Mouse (Mus musculus) MEL (cell line): ENCODE measurements around the gene Map7d1. TPM values are rescaled to one million over a fixed set of nuclear protein-coding genes. Genes with fewer than 3 reads are reported as not detected.

ENCODE experiments used
- DNase-seq: peaks from one replicate; pipeline ENCODE4 v3.0.0; 2011; ENCODE audit warnings: low read depth, low spot score
- H3K27ac ChIP-seq: 2 replicates; pipeline ENCODE4 v1.5.1; 2012; ENCODE audit warnings: low read depth, mild to moderate bottlenecking, control low read depth, low read length, moderate library complexity; ENCODE audit not compliant: control insufficient read depth
- H3K27me3 ChIP-seq, 2 experiments: fragments of 150-350 bp in 1 of 2; sonication (generic) in 1 of 2; 2 replicates each; pipeline ENCODE4 v1.6.1; 2012; ENCODE audit warnings: low read length in 2 of 2, mild to moderate bottlenecking in 2 of 2, improper control_type of control experiment in 1 of 2, moderate library complexity in 1 of 2; ENCODE audit not compliant: insufficient read depth in 2 of 2, control insufficient read depth in 1 of 2
- H3K36me3 ChIP-seq, 2 experiments: 2 replicates each; pipeline ENCODE4 v1.6.1; 2012 to 2014; ENCODE audit warnings: low read length in 2 of 2, improper control_type of control experiment in 1 of 2, inconsistent platforms in 1 of 2, mild to moderate bottlenecking in 1 of 2; ENCODE audit not compliant: insufficient read depth in 2 of 2, control insufficient read depth in 1 of 2
- H3K4me1 ChIP-seq, 2 experiments: fragments of 150-350 bp in 1 of 2; sonication (generic) in 1 of 2; 2 replicates each; pipeline ENCODE4 v1.6.1; 2012; ENCODE audit warnings: low read length in 2 of 2, improper control_type of control experiment in 1 of 2, mild to moderate bottlenecking in 1 of 2; ENCODE audit not compliant: insufficient read depth in 2 of 2, control insufficient read depth in 1 of 2
- H3K4me3 ChIP-seq, 2 experiments: fragments of 150-350 bp in 1 of 2; sonication (generic) in 1 of 2; 2 replicates each; pipeline ENCODE4 v1.5.1; 2012; ENCODE audit warnings: low read depth in 2 of 2, low read length in 2 of 2, mild to moderate bottlenecking in 2 of 2, moderate library complexity in 2 of 2, control low read depth in 1 of 2, improper control_type of control experiment in 1 of 2; ENCODE audit not compliant: control insufficient read depth in 1 of 2, insufficient read depth in 1 of 2
- H3K79me2 ChIP-seq: 2 replicates; pipeline ENCODE4 v1.6.1; 2012; ENCODE audit warnings: mild to moderate bottlenecking, low read length, moderate library complexity; ENCODE audit not compliant: control insufficient read depth, poor library complexity, insufficient read depth
- H3K9ac ChIP-seq: 2 replicates; pipeline ENCODE4 v1.6.1; 2012; ENCODE audit warnings: low read depth, mild to moderate bottlenecking, control low read depth, low read length, moderate library complexity; ENCODE audit not compliant: control insufficient read depth, poor library complexity, severe bottlenecking
- H3K9me3 ChIP-seq: fragments of 150-350 bp; sonication (generic); replicated peaks from 2 replicates; pipeline ENCODE4 v1.6.1; 2012; ENCODE audit warnings: mild to moderate bottlenecking, low read length, improper control_type of control experiment, moderate library complexity; ENCODE audit not compliant: insufficient read depth
- CHD1 ChIP-seq: IDR thresholded peaks from 2 replicates; pipeline ENCODE4 v1.6.1; 2012; ENCODE audit warnings: low read depth, mild to moderate bottlenecking, inconsistent platforms, low read length, improper control_type of control experiment
- CHD2 ChIP-seq: IDR thresholded peaks from 2 replicates; pipeline ENCODE4 v1.6.1; 2011; ENCODE audit warnings: low read length, improper control_type of control experiment
- CTCF ChIP-seq, 3 experiments: IDR thresholded peaks in 2 of 3; conservative IDR thresholded peaks in 1 of 3; 2 replicates each; pipeline ENCODE4 v1.5.1; 2011 to 2012; ENCODE audit warnings: low read length in 3 of 3, low read depth in 2 of 3, mild to moderate bottlenecking in 2 of 3, improper control_type of control experiment in 1 of 3, inconsistent platforms in 1 of 3, mixed read lengths in 1 of 3, moderate library complexity in 1 of 3; ENCODE audit not compliant: control insufficient read depth in 1 of 3, insufficient read depth in 1 of 3, poor library complexity in 1 of 3, severe bottlenecking in 1 of 3
- E2F4 ChIP-seq: IDR thresholded peaks from 2 replicates; pipeline ENCODE4 v1.6.1; 2011; ENCODE audit warnings: low read depth, low read length, improper control_type of control experiment, borderline replicate concordance
- GABPA ChIP-seq: IDR thresholded peaks from 2 replicates; pipeline ENCODE4 v1.6.1; 2012; ENCODE audit warnings: low read depth, mild to moderate bottlenecking, inconsistent platforms, low read length, improper control_type of control experiment, moderate library complexity
- JUND ChIP-seq: IDR thresholded peaks from 2 replicates; pipeline ENCODE4 v1.6.1; 2011; ENCODE audit warnings: low read depth, mild to moderate bottlenecking, improper control_type of control experiment, low read length
- KAT2A ChIP-seq: conservative IDR thresholded peaks from 2 replicates; pipeline ENCODE4 v1.6.1; 2012; ENCODE audit warnings: low read depth, low read length, improper control_type of control experiment, inconsistent platforms
- MAFK ChIP-seq: IDR thresholded peaks from 2 replicates; pipeline ENCODE4 v1.6.1; 2011; ENCODE audit warnings: low read depth, mild to moderate bottlenecking, low read length, improper control_type of control experiment, borderline replicate concordance
- MAX ChIP-seq: IDR thresholded peaks from 2 replicates; pipeline ENCODE4 v1.6.1; 2011; ENCODE audit warnings: low read length, improper control_type of control experiment
- MAZ ChIP-seq: IDR thresholded peaks from 2 replicates; pipeline ENCODE4 v1.6.1; 2012; ENCODE audit warnings: low read depth, mild to moderate bottlenecking, inconsistent platforms, low read length, improper control_type of control experiment
- MXI1 ChIP-seq: IDR thresholded peaks from 2 replicates; pipeline ENCODE4 v1.6.1; 2011; ENCODE audit warnings: mild to moderate bottlenecking, low read depth, low read length, improper control_type of control experiment
- MYB ChIP-seq: IDR thresholded peaks from 2 replicates; pipeline ENCODE4 v1.6.1; 2011; ENCODE audit warnings: mild to moderate bottlenecking, low read depth, low read length, improper control_type of control experiment
- MYC ChIP-seq: IDR thresholded peaks from 2 replicates; pipeline ENCODE4 v1.6.1; 2011; ENCODE audit warnings: low read depth, mild to moderate bottlenecking, low read length, improper control_type of control experiment, moderate library complexity
- POLR2A ChIP-seq, 2 experiments: IDR thresholded peaks; 2 replicates each; pipeline ENCODE4 v1.6.1; 2011 to 2012; ENCODE audit warnings: low read length in 2 of 2, mild to moderate bottlenecking in 2 of 2, control low read depth in 1 of 2, improper control_type of control experiment in 1 of 2, low read depth in 1 of 2, moderate library complexity in 1 of 2; ENCODE audit not compliant: control insufficient read depth in 1 of 2, insufficient read depth in 1 of 2, poor library complexity in 1 of 2
- POLR2AphosphoS2 ChIP-seq: IDR thresholded peaks from 2 replicates; pipeline ENCODE4 v1.6.1; 2011; ENCODE audit warnings: low read length, improper control_type of control experiment
- RAD21 ChIP-seq: IDR thresholded peaks from 2 replicates; pipeline ENCODE4 v1.6.1; 2011; ENCODE audit warnings: mild to moderate bottlenecking, low read depth, low read length, improper control_type of control experiment
- RCOR1 ChIP-seq: IDR thresholded peaks from 2 replicates; pipeline ENCODE4 v1.6.1; 2012; ENCODE audit warnings: low read depth, mild to moderate bottlenecking, inconsistent platforms, low read length, improper control_type of control experiment
- SIN3A ChIP-seq: IDR thresholded peaks from 2 replicates; pipeline ENCODE4 v1.6.1; 2012; ENCODE audit warnings: low read length, improper control_type of control experiment, inconsistent platforms
- TAL1 ChIP-seq: IDR thresholded peaks from 2 replicates; pipeline ENCODE4 v1.6.1; 2012; ENCODE audit warnings: mild to moderate bottlenecking, inconsistent platforms, low read length, moderate library complexity, mixed read lengths
- USF1 ChIP-seq: IDR thresholded peaks from 2 replicates; pipeline ENCODE4 v1.6.1; 2014; ENCODE audit warnings: low read depth, mild to moderate bottlenecking, inconsistent platforms, low read length, improper control_type of control experiment, moderate library complexity
- ZC3H11A ChIP-seq: IDR thresholded peaks from 2 replicates; pipeline ENCODE4 v1.6.1; 2012; ENCODE audit warnings: low read depth, mild to moderate bottlenecking, inconsistent platforms, low read length, improper control_type of control experiment
- ZNF384 ChIP-seq: IDR thresholded peaks from 2 replicates; pipeline ENCODE4 v1.6.1; 2012; ENCODE audit warnings: low read depth, mild to moderate bottlenecking, inconsistent platforms, low read length, improper control_type of control experiment
- polyA plus RNA-seq, 2 experiments: library from polyadenylated mRNA; stranded (reverse) in 1 of 2; unstranded in 1 of 2; fragments of >175 nt in 1 of 2; fragments of >200 nt in 1 of 2; gene quantifications; 2 replicates each; pipeline versions ENCODE4 v1.2.1 to v1.2.4; 2012; ENCODE audit warnings: low replicate concordance in 2 of 2, low read depth in 1 of 2; ENCODE audit not compliant: insufficient read length in 2 of 2, insufficient read depth in 1 of 2, missing spikeins in 1 of 2
- total RNA-seq: library from RNA; depleted of rRNA; stranded (reverse); fragments of 300-350 nt; gene quantifications from 2 replicates; pipeline ENCODE4 v1.2.3, GENCODE M21; 2012

Map7d1 gene
- total and polyA plus RNA-seq, 3 experiments = 15.4 to 58.2 TPM; not detected in 1

DNA sequence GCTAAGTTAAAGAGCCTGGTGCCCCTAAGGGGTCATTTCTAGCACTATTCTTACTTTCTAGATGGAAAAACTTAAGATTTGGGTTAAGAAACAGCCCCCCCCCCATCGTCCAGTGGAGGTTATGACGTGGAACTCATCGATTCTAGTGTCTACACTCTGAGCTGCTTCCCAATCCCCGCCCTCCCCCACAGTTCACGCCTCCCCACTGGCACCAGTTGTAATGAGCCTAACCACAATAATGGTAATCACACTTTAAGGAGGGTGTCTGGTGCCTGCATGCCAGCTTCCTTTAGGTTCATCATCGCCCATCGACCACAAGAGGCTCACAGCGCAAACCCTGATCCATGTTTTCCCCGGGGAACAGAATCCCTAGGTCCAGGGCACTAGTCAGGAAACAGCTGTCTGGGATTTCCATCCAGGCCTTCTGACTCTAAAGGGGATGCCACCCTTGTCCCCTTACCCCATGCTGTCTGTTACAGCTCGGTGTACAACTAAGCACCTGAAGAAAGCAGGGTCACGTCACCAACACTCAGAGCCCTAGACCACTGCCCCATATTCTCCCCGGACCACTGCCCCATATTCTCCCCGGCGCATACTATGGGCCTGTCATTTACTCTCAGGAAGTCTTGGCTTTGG is 2.4 kb downstream of the Map7d1 start:
- H3K27ac ChIP-seq = no peak overlapping the region
- H3K4me1 ChIP-seq = peaks cover 4 to 20% of the 10 kb centered on the region in 2 experiments
- H3K4me3 ChIP-seq = no peak overlapping the region
- no peak for TF ChIP-seq MYC
- TF ChIP-seq SIN3A = no peak
- TF ChIP-seq CHD1 = no peak
- no peak for TF ChIP-seq TAL1
- H3K36me3 ChIP-seq = peaks cover 0 to 4% of the 10 kb centered on the region in 2 experiments; a peak in 1 of 4 replicates
- peaks cover 25% of the 10 kb centered on the region for H3K79me2 ChIP-seq
- H3K27me3 ChIP-seq = no peaks in the 10 kb centered on the region
- no peak for DNase-seq
- H3K9ac ChIP-seq = no peak overlapping the region
- H3K9me3 ChIP-seq = no peaks in the 10 kb centered on the region

GRCm38 (mm10) chr4:126252411-126253237 is 3.5 kb downstream of the Map7d1 start:
- Histone ChIP-seq H3K4me3 (no peak overlapping the region), H3K79me2 (peaks cover 25% of the 10 kb centered on the region), H3K27me3 (no peaks in the 10 kb centered on the region), H3K27ac (no peak overlapping the region), H3K9me3 (no peaks in the 10 kb centered on the region), H3K36me3 (peaks cover 0 to 4% of the 10 kb centered on the region in 2 experiments; a peak in 1 of 4 replicates), H3K9ac (no peak overlapping the region), H3K4me1 (peaks cover 4 to 20% of the 10 kb centered on the region in 2 experiments)
- TF ChIP-seq MYB (no peak), MAX (no peak), ZNF384 (no peak), POLR2AphosphoS2 (no peak), E2F4 (no peak), MAZ (no peak), GABPA (no peak)
- no peak for DNase-seq

DNA sequence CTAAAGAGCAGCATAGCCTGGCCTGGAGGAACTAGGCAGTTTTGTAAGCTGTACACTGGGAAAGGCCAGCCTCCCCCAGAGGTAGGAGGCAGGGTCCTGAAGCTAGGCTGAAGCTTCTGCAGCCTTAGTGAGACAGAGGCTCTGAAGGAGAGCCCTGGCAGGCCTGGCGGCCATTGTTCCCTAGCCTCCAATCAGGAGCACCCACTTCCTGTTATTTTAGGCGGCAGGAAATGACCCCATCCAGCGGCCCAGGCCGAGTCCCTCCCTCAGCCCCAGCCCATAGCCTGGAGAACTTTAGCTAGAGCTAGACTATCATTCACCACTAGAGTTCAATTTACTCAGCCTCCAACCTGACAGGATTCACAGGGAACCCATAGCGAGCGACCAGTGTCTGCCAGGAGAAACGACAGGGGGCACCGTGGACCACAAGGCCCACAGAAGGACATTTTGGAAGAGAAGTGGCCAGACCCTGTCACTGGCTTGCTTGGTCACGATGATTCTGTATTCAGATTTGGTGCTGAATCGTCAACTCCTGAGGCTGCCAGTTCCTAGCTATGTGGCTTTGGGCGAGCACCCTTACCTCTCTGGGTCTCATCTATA is 4.4 kb downstream of the Map7d1 start:
- Histone ChIP-seq H3K9me3 (no peaks in the 10 kb centered on the region), H3K27me3 (no peaks in the 10 kb centered on the region), H3K27ac (no peak overlapping the region), H3K9ac (no peak overlapping the region), H3K4me1 (peaks cover 4 to 13% of the 10 kb centered on the region in 2 experiments), H3K79me2 (peaks cover 25% of the 10 kb centered on the region), H3K4me3 (no peak overlapping the region), H3K36me3 (peaks cover 0 to 4% of the 10 kb centered on the region in 2 experiments; a peak in 1 of 4 replicates)
- TF ChIP-seq MYB (no peak), POLR2AphosphoS2 (no peak), MAFK (no peak), KAT2A (no peak), RCOR1 (no peak), JUND (no peak), POLR2A (IDR thresholded peaks at IDR 0.05; ENCODE audit: control insufficient read depth in 1 of 2, insufficient read depth in 1 of 2, low read depth in 1 of 2, low read length in 2 of 2, poor library complexity in 1 of 2) (no peak), E2F4 (no peak), CHD1 (no peak), USF1 (no peak), MXI1 (no peak), ZC3H11A (no peak), CHD2 (no peak), RAD21 (no peak), CTCF (IDR thresholded peaks at IDR 0.05 in 2 of 3, conservative IDR thresholded peaks at IDR 0.05 in 1 of 3; ENCODE audit: control insufficient read depth in 1 of 3, insufficient read depth in 1 of 3, low read depth in 2 of 3, low read length in 3 of 3, poor library complexity in 1 of 3, severe bottlenecking in 1 of 3) (no peak)
- TF ChIP-seq, all 39 proteins: peak for 0
- DNase-seq = no peak
